Mouse (Mus musculus) 416B (cell line): ENCODE measurements around the gene Mcl1.

Experiments used
- DNase-seq: peaks from one replicate; pipeline ENCODE4 v3.0.0; 2011; ENCODE audit warnings: low read depth

Mcl1 gene

GRCm38 (mm10) chr3:95709967-95710366 lies 51.4 kb downstream of the Mcl1 start:
- no peak for DNase-seq
